Mouse (Mus musculus): ENCODE results near the gene Cort. TPM values are rescaled to one million over a fixed set of nuclear protein-coding genes. Genes with fewer than 3 reads are reported as not detected.
A peak's percentile ranks its signal among the peaks of the same experiment; 100 is the strongest.
"Not testable (repeated sequence)": the region's sequence is repeated elsewhere in the genome, so short reads cannot be mapped to it uniquely, and the experiment has no call there.

The Cort gene
- 0.91 and 1.4 TPM in 2 replicates for polyA plus RNA-seq (2011; ENCODE audit: insufficient read depth, insufficient read length, low read depth, missing spikeins)

DNA sequence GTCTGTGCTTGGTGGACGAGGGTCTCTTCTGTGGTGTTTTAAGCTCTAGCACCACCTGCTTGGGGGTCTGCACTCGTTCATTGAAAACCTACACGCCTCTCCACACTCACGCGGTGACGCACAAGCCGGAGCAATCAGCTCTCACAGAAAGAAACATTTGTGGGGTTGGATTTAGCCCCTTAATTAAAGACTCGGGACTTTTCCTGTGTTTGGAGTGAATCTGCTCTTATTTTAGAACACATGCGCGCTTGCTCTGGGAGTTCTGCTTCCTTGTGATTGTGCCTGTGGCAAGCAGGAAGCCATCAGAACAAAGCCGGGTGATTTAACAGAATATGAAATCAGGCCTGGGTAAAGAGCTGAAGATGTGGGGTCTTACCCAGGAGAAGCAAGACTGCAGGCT is at the start of gene Cort:
TSS of gene Cort (minus strand) at position 101 of the 400 bp plus-strand sequence.
- H3K27ac ChIP-seq (ENCODE audit: insufficient read depth, low read length), result no peak within 1 kb of the TSS
- no peak within 1 kb of the TSS for H3K9ac ChIP-seq (ENCODE audit: low read depth, poor library complexity, severe bottlenecking)
- no peaks in the 10 kb centered on the region for H3K4me1 ChIP-seq (ENCODE audit: control insufficient read depth, insufficient read depth, low read length)
- H3K4me3 ChIP-seq (ENCODE audit: low read depth, low read length), result no peak within 1 kb of the TSS
- peaks cover 9% of the 10 kb centered on the region; the same call in 1 of the 2 replicates for H3K36me3 ChIP-seq (ENCODE audit: control insufficient read depth, insufficient read depth, low read length, poor library complexity, severe bottlenecking)
- no peaks in the 10 kb centered on the region for H3K9me3 ChIP-seq (replicated peaks; ENCODE audit: control insufficient read depth, insufficient read depth, low read length, poor library complexity, severe bottlenecking)
- no peak for TF ChIP-seq POLR2A (IDR thresholded peaks at IDR 0.05; ENCODE audit: insufficient read depth, low read length)
- H3K27me3 ChIP-seq (ENCODE audit: control insufficient read depth, insufficient read depth, low read length, poor library complexity, severe bottlenecking), result no peaks in the 10 kb centered on the region

DNA sequence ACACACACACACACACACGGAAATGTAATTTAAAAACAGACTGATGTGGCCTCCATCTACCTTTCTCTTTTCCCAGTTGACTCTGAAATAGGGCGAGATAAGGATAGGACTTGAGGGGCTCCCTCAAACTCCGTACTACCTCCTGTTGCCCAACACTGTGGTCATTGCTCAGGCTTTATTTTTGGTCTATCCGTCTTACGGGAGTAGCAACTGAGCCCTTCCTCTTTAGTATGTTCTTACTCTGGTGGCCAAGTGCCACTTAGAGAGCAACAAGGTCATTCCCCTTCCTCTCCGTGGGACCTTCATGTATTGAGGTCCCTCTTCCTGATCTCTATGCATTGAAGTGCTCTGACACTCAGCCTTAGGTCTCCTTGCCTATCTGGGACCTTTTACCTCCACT is 47.1 kb upstream of the Cort start:
- Histone ChIP-seq H3K4me3 (ENCODE audit: low read depth, low read length) (no peak overlapping the region), H3K9me3 (replicated peaks; ENCODE audit: control insufficient read depth, insufficient read depth, low read length, poor library complexity, severe bottlenecking) (no peaks in the 10 kb centered on the region), H3K36me3 (ENCODE audit: control insufficient read depth, insufficient read depth, low read length, poor library complexity, severe bottlenecking) (no peaks in the 10 kb centered on the region), H3K27ac (ENCODE audit: insufficient read depth, low read length) (no peak overlapping the region), H3K9ac (ENCODE audit: low read depth, poor library complexity, severe bottlenecking) (no peak overlapping the region), H3K4me1 (ENCODE audit: control insufficient read depth, insufficient read depth, low read length) (peaks cover 9% of the 10 kb centered on the region), H3K27me3 (ENCODE audit: control insufficient read depth, insufficient read depth, low read length, poor library complexity, severe bottlenecking) (no peaks in the 10 kb centered on the region)
- TF ChIP-seq POLR2A (IDR thresholded peaks at IDR 0.05; ENCODE audit: insufficient read depth, low read length) (no peak), EP300 (IDR thresholded peaks at IDR 0.05; ENCODE audit: insufficient read depth, low read depth, low read length) (no peak), CTCF (IDR thresholded peaks at IDR 0.05; ENCODE audit: low read depth, low read length) (no peak)

DNA sequence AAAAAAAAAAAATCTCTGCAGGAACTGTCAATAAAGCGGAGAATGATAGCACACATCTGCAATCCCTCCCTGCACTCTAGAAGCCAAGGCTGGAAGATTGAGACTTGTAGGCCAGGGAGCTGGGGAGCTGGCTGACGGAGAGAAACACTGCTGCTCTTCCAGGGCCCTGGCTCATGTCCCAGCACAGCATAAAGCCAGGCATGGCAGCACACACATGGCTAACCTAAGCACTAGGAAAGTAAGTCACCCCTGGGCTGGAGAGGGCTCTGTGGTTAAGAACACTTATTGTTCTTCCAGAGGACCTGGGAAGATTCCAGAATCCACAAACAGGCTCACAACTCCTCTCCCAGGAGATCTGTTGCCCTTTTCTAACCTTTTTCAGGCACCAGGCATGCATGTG is 46.1 kb upstream of the Cort start:
- H3K27ac ChIP-seq (ENCODE audit: insufficient read depth, low read length), result 0 out of 2 replicates have a peak overlapping the region, but pooled peaks have one; percentile 21

DNA sequence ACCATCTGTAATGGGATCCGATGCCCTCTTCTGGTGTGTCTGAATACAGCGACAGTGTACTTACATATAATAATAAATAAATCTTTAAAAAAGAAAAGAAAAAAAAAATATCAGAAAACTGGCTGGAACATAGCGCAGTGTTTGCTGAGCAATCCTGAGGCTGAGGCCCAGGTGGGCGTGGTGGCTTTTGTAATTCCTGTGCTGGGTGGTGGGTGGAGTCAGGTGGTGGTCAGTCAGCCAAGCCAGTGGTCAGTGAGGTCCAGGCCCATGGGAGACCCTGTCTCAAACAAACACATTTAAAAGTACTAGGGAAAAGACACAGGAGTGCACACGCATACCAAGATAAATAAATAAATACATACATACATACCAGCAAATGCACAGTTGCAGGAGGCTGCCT is 45.5 kb upstream of the Cort start:
- no peaks in the 10 kb centered on the region for H3K9me3 ChIP-seq (replicated peaks; ENCODE audit: control insufficient read depth, insufficient read depth, low read length, poor library complexity, severe bottlenecking)
- H3K27ac ChIP-seq (ENCODE audit: insufficient read depth, low read length), result no peak overlapping the region
- no peak for TF ChIP-seq CTCF (IDR thresholded peaks at IDR 0.05; ENCODE audit: low read depth, low read length)
- no peak for TF ChIP-seq POLR2A (IDR thresholded peaks at IDR 0.05; ENCODE audit: insufficient read depth, low read length)
- no peak for TF ChIP-seq EP300 (IDR thresholded peaks at IDR 0.05; ENCODE audit: insufficient read depth, low read depth, low read length)
- H3K36me3 ChIP-seq (ENCODE audit: control insufficient read depth, insufficient read depth, low read length, poor library complexity, severe bottlenecking), result no peaks in the 10 kb centered on the region
- H3K27me3 ChIP-seq (ENCODE audit: control insufficient read depth, insufficient read depth, low read length, poor library complexity, severe bottlenecking), result no peaks in the 10 kb centered on the region
- H3K4me1 ChIP-seq (ENCODE audit: control insufficient read depth, insufficient read depth, low read length), result peaks cover 8% of the 10 kb centered on the region
- H3K9ac ChIP-seq (ENCODE audit: low read depth, poor library complexity, severe bottlenecking), result no peak overlapping the region
- H3K4me3 ChIP-seq (ENCODE audit: low read depth, low read length), result no peak overlapping the region

More for the DNA sequence above, 46.1 kb upstream of the Cort start:
- Histone ChIP-seq H3K9ac (ENCODE audit: low read depth, poor library complexity, severe bottlenecking) (no peak overlapping the region), H3K9me3 (replicated peaks; ENCODE audit: control insufficient read depth, insufficient read depth, low read length, poor library complexity, severe bottlenecking) (no peaks in the 10 kb centered on the region), H3K4me1 (ENCODE audit: control insufficient read depth, insufficient read depth, low read length) (peaks cover 8% of the 10 kb centered on the region), H3K36me3 (ENCODE audit: control insufficient read depth, insufficient read depth, low read length, poor library complexity, severe bottlenecking) (no peaks in the 10 kb centered on the region), H3K4me3 (ENCODE audit: low read depth, low read length) (no peak overlapping the region), H3K27me3 (ENCODE audit: control insufficient read depth, insufficient read depth, low read length, poor library complexity, severe bottlenecking) (no peaks in the 10 kb centered on the region)
- TF ChIP-seq EP300 (IDR thresholded peaks at IDR 0.05; ENCODE audit: insufficient read depth, low read depth, low read length) (no peak), POLR2A (IDR thresholded peaks at IDR 0.05; ENCODE audit: insufficient read depth, low read length) (no peak)

DNA sequence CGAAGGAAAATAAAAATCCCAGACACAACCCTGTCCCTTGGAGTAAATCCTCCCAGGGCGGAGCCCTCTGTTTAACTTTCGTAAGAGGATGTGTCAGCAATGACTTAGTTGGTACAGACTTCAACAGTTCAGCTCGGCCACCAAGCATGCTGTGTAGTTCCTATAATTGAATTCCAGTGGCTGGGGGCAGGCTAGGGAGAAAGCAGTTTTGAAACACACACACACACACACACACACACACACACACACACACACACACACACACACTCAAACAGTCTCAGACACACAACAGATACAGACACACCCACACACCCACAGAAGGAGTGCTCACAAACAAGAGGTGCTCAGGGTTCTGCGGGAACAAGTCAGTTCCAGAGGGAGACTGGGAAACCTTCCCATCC is 45.0 kb upstream of the Cort start:
- no peak for TF ChIP-seq EP300 (IDR thresholded peaks at IDR 0.05; ENCODE audit: insufficient read depth, low read depth, low read length)
- TF ChIP-seq POLR2A (IDR thresholded peaks at IDR 0.05; ENCODE audit: insufficient read depth, low read length), result no peak
- TF ChIP-seq CTCF (IDR thresholded peaks at IDR 0.05; ENCODE audit: low read depth, low read length), result no peak
- H3K9ac ChIP-seq (ENCODE audit: low read depth, poor library complexity, severe bottlenecking), result no peak overlapping the region
- H3K27me3 ChIP-seq (ENCODE audit: control insufficient read depth, insufficient read depth, low read length, poor library complexity, severe bottlenecking), result no peaks in the 10 kb centered on the region
- H3K4me3 ChIP-seq (ENCODE audit: low read depth, low read length), result no peak overlapping the region
- no peaks in the 10 kb centered on the region for H3K9me3 ChIP-seq (replicated peaks; ENCODE audit: control insufficient read depth, insufficient read depth, low read length, poor library complexity, severe bottlenecking)
- peak overlapping the region; percentile 69 for H3K27ac ChIP-seq (ENCODE audit: insufficient read depth, low read length)
- H3K4me1 ChIP-seq (ENCODE audit: control insufficient read depth, insufficient read depth, low read length), result peaks cover 8% of the 10 kb centered on the region
- H3K36me3 ChIP-seq (ENCODE audit: control insufficient read depth, insufficient read depth, low read length, poor library complexity, severe bottlenecking), result no peaks in the 10 kb centered on the region

DNA sequence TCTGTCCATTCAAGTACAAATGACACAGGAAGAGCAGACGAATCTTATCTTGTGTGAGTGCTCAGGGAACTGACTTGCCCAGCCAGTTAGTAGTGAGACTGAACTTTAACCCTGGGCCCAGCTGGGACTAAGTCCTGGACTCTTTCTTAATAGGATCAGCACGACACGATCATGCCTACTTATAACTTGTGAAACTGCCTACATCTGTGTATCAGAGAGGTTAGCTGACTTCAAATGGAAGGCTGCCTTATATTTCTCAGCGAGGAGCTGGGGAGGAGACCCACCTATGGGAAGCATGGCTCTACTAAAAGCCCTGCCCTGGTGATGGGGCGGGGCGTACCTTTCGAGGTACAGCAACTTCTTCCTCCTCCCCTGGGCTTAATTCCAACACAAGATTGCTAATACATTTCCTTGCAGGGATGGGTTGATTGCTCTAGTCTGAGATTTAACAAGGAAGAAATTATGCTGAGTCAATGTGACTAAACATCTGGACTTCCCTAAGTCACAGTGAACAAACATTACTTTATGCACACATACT is 43.9 kb upstream of the Cort start:
- Histone ChIP-seq H3K4me1 (ENCODE audit: control insufficient read depth, insufficient read depth, low read length) (peaks cover 8% of the 10 kb centered on the region), H3K27me3 (ENCODE audit: control insufficient read depth, insufficient read depth, low read length, poor library complexity, severe bottlenecking) (no peaks in the 10 kb centered on the region), H3K9me3 (replicated peaks; ENCODE audit: control insufficient read depth, insufficient read depth, low read length, poor library complexity, severe bottlenecking) (no peaks in the 10 kb centered on the region), H3K9ac (ENCODE audit: low read depth, poor library complexity, severe bottlenecking) (no peak overlapping the region), H3K27ac (ENCODE audit: insufficient read depth, low read length) (peak overlapping the region; percentile 80), H3K36me3 (ENCODE audit: control insufficient read depth, insufficient read depth, low read length, poor library complexity, severe bottlenecking) (no peaks in the 10 kb centered on the region), H3K4me3 (ENCODE audit: low read depth, low read length) (no peak overlapping the region)
- TF ChIP-seq EP300 (IDR thresholded peaks at IDR 0.05; ENCODE audit: insufficient read depth, low read depth, low read length) (no peak), POLR2A (IDR thresholded peaks at IDR 0.05; ENCODE audit: insufficient read depth, low read length) (no peak), CTCF (IDR thresholded peaks at IDR 0.05; ENCODE audit: low read depth, low read length) (no peak)

DNA sequence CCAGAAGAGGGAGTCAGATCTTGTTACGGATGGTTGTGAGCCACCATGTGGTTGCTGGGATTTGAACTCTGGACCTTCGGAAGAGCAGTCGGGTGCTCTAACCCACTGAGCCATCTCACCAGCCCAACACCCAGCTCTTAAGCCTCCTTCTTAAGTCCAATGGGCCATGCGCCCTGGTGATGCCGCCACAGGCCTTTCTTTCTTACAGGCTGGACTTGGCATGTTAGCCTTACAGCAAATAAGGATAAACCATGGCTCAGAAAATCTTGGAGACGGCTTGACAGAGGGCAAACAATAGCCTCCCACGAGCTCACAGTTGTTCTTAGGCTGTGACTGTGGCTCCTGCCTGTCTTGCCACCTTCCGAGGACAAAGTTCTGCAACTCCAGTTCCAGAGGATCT is 43.4 kb upstream of the Cort start:
- H3K4me3 ChIP-seq (ENCODE audit: low read depth, low read length); H3K4me1 ChIP-seq (ENCODE audit: control insufficient read depth, insufficient read depth, low read length); H3K27me3 ChIP-seq (ENCODE audit: control insufficient read depth, insufficient read depth, low read length, poor library complexity, severe bottlenecking); H3K36me3 ChIP-seq (ENCODE audit: control insufficient read depth, insufficient read depth, low read length, poor library complexity, severe bottlenecking); H3K9me3 ChIP-seq (replicated peaks; ENCODE audit: control insufficient read depth, insufficient read depth, low read length, poor library complexity, severe bottlenecking); H3K9ac ChIP-seq (ENCODE audit: low read depth, poor library complexity, severe bottlenecking): not testable (repeated sequence)
- peak overlapping the region; percentile 80 for H3K27ac ChIP-seq (ENCODE audit: insufficient read depth, low read length)

Measured in ES-Bruce4 (cell line).